Mouse (Mus musculus) liver, embryonic 14.5 days (tissue): ENCODE results near the gene Klk12. TPM values are rescaled to one million over a fixed set of nuclear protein-coding genes. Genes with fewer than 3 reads are reported as not detected.

ENCODE experiments used
- ATAC-seq: fragments of 200-750 bp; cut with Nextera tagmentation; 2 replicates; pipeline ENCODE4 v1.8.0; 2017; ENCODE audit warnings: moderate number of reproducible peaks, mild to moderate bottlenecking, moderate library complexity; ENCODE audit not compliant: insufficient read depth
- DNase-seq, 3 experiments: peaks; one replicate each; pipeline ENCODE4 v3.0.0-alpha.2; 2012 to 2013; ENCODE audit warnings: low read depth in 3 of 3, low spot score in 3 of 3
- H3K27ac ChIP-seq: fragments of 300-500 bp; sonication (generic); 2 replicates; pipeline ENCODE4 v1.5.1; 2014; ENCODE audit warnings: moderate library complexity, mild to moderate bottlenecking, control low read depth, inconsistent platforms
- H3K27me3 ChIP-seq: fragments of 300-500 bp; sonication (generic); 2 replicates; pipeline ENCODE4 v1.6.1; 2014; ENCODE audit warnings: mild to moderate bottlenecking, low read length, moderate library complexity; ENCODE audit not compliant: control insufficient read depth, insufficient read depth
- H3K36me3 ChIP-seq: fragments of 300-500 bp; sonication (generic); replicated peaks from 2 replicates; pipeline ENCODE4 v1.6.1; 2014; ENCODE audit warnings: low read depth; ENCODE audit not compliant: control insufficient read depth, insufficient read depth
- H3K4me1 ChIP-seq, 2 experiments: fragments of 200-500 bp in 1 of 2; fragments of 300-500 bp in 1 of 2; sonication (generic) in 1 of 2; replicated peaks; 2 replicates each; pipeline ENCODE4 v1.6.1; 2012 to 2014; ENCODE audit warnings: antibody characterized with exemption in 1 of 2, inconsistent platforms in 1 of 2, low read length in 1 of 2; ENCODE audit not compliant: control insufficient read depth in 2 of 2, insufficient read depth in 2 of 2
- H3K4me2 ChIP-seq: fragments of 300-500 bp; sonication (generic); 2 replicates; pipeline ENCODE4 v1.6.1; 2014; ENCODE audit warnings: low read depth, mild to moderate bottlenecking, control low read depth, moderate library complexity
- H3K4me3 ChIP-seq, 2 experiments: fragments of 200-500 bp in 1 of 2; fragments of 300-500 bp in 1 of 2; sonication (generic) in 1 of 2; 2 replicates each; pipeline ENCODE4 v1.5.1; 2012 to 2014; ENCODE audit warnings: low read depth in 2 of 2, low read length in 2 of 2, mild to moderate bottlenecking in 2 of 2, control low read depth in 1 of 2, inconsistent platforms in 1 of 2, moderate library complexity in 1 of 2; ENCODE audit not compliant: insufficient read depth in 1 of 2
- H3K9ac ChIP-seq: fragments of 300-500 bp; sonication (generic); replicated peaks from 2 replicates; pipeline ENCODE4 v1.6.1; 2014; ENCODE audit warnings: mild to moderate bottlenecking, control low read depth, moderate library complexity
- H3K9me3 ChIP-seq: fragments of 300-500 bp; sonication (generic); 2 replicates; pipeline ENCODE4 v1.6.1; 2016; ENCODE audit warnings: low read length, mixed read lengths; ENCODE audit not compliant: control insufficient read depth
- CTCF ChIP-seq: IDR thresholded peaks from 2 replicates; pipeline ENCODE4 v1.5.1; 2016; ENCODE audit warnings: antibody characterized with exemption, low read depth, control low read depth
- EP300 ChIP-seq: IDR thresholded peaks from 2 replicates; pipeline ENCODE4 v1.6.1; 2016; ENCODE audit warnings: antibody characterized with exemption, low read depth
- WGBS: fragments of 180-500 bp; shearing (Covaris S2); extraction: QIAGEN DNeasy Blood & Tissue Kit; methylation state at CpG from one replicate; pipeline ENCODE4 v1.1.7; 2014; ENCODE audit not compliant: insufficient replicate concordance; 5-methylcytosine and 5-hydroxymethylcytosine counted together
- polyA plus RNA-seq, 2 experiments: library from polyadenylated mRNA; depleted of rRNA in 1 of 2; stranded (reverse) in 1 of 2; unstranded in 1 of 2; fragments of >200 nt; fragmentation: Nextera tagmentation in 1 of 2; extraction: Ambion mirVana in 1 of 2; gene quantifications; 2 replicates each; pipeline versions ENCODE4 v1.2.1 to v1.2.3; 2012 to 2014

The Klk12 gene
- polyA plus RNA-seq, 2 experiments, result not detected

DNA sequence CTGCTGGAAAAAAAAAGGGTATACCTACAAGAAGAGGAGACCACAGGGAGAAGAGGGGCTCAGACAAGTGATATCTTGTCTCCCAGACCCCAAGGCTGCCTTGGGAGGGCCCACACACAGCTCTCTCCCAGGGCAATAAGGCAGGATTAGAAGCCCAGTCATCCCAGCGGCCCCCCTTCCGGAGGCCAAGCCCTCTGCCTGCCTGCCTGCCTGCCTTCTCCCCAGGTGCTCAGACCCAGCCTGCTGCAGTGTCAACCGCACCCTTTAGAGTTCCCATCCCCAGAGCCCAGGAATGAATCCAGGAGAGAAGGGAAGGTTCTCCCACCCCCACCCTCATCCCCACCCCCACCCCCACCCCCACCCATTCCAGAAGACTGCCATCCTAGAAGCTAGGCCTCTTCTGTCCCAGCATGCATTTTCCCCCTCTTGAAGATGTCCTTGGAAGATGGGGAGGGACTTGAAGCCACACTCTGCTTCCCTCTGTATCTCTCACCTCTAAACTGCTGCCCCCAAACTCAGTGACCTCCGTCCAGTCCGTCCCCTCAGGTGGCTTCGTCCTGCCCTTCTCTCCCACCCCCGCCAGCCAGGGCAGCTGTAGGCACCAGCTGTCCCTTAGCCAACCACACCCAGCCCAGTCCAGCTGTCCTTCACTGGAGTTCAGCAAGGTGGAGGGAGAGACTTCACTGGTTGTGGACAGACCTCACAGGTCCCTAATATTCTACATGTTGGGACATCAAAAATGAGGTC is 6.8 kb downstream of the Klk12 start:
- H3K27ac ChIP-seq, result no peak overlapping the region

DNA sequence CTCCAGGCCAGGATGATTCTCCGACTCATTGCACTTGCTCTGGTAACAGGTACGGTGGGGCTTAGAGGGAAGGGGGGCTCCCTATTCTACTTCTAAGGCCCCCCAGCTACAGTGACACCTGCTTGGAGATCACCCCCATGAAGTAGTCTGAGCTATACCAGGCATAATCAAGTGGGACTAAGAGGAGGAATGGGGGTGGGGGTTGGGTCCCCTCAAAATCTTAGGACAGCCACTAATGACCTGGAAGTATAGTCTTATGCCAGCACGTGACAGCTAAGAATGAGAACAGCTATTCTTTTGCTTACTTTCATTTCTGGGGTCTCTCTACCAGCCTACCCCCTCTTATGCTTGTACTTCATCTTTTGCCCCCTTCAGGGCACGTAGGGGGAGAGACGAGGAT is 7.8 kb downstream of the Klk12 start:
- Histone ChIP-seq H3K4me2 (no peak overlapping the region), H3K27me3 (no peaks in the 10 kb centered on the region), H3K4me3 (no peak overlapping the region), H3K9ac (no peak overlapping the region), H3K9me3 (no peaks in the 10 kb centered on the region), H3K27ac (no peak overlapping the region), H3K4me1 (no peaks in the 10 kb centered on the region), H3K36me3 (no peaks in the 10 kb centered on the region)
- WGBS, result 68% methylated on average over 5 of the region's 5 CpGs
- TF ChIP-seq CTCF, result no peak
- TF ChIP-seq EP300, result no peak
- DNase-seq (no peak), ATAC-seq (no peak)

More for the DNA sequence above, 6.8 kb downstream of the Klk12 start:
- no peaks in the 10 kb centered on the region for H3K27me3 ChIP-seq
- H3K36me3 ChIP-seq, result no peaks in the 10 kb centered on the region
- TF ChIP-seq EP300 (no peak), CTCF (no peak)
- H3K9me3 ChIP-seq, result no peaks in the 10 kb centered on the region
- H3K4me1 ChIP-seq, result no peaks in the 10 kb centered on the region
- DNase-seq (no peak), ATAC-seq (no peak)
- WGBS, result 49% methylated on average over 7 of the region's 7 CpGs
- H3K4me2 ChIP-seq, result no peak overlapping the region
- H3K4me3 ChIP-seq, result no peak overlapping the region
- H3K9ac ChIP-seq, result no peak overlapping the region

- no peak overlapping the region for H3K4me2 ChIP-seq
- no peaks in the 10 kb centered on the region for H3K4me1 ChIP-seq
- no peaks in the 10 kb centered on the region for H3K9me3 ChIP-seq
- H3K36me3 ChIP-seq, result no peaks in the 10 kb centered on the region
- 58% methylated on average over 12 of the region's 12 CpGs for WGBS
- no peak overlapping the region for H3K27ac ChIP-seq
- no peak for ATAC-seq
- no peaks in the 10 kb centered on the region for H3K27me3 ChIP-seq
- no peak overlapping the region for H3K9ac ChIP-seq
- H3K4me3 ChIP-seq, result no peak overlapping the region
- no peak for DNase-seq
- TF ChIP-seq EP300 (no peak), CTCF (no peak)
Observed at GRCm38 (mm10) chr7:43777423-43777822, 8.7 kb downstream of the Klk12 start.

DNA sequence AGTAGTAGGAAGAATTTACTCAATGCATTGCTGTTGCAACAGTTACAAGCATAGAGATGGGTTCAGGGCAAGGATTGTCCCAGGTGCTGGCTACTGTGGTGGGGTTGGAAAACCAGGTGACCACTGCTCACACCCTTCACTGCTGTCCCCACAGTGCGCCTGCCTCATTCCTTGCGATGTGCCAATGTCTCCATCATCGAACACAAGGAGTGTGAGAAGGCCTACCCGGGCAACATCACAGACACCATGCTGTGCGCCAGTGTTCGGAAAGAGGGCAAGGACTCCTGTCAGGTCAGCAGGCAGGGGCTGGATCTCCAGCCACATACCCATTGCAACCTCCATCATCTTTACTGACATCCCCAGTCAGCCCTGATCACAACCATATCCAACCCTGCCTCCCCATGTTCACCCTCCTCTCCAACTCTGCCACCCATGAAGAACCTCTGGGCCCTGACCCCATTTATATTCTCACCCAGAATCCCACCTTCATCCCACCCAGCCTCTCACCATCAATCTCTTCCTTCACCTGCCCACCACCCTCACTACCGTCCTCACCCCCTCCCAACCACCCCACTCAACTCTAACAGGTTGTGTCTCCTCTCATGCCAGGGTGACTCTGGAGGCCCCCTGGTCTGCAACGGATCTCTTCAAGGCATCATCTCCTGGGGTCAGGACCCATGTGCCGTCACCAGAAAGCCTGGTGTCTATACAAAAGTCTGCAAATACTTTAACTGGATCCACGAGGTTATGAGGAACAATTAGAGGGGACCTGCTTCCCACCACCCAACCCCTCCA is 9.7 kb downstream of the Klk12 start:
- 64% methylated on average over 10 of the region's 10 CpGs for WGBS
- Histone ChIP-seq H3K4me3 (no peak overlapping the region), H3K9me3 (no peaks in the 10 kb centered on the region), H3K36me3 (no peaks in the 10 kb centered on the region), H3K4me1 (no peaks in the 10 kb centered on the region), H3K9ac (no peak overlapping the region), H3K4me2 (no peak overlapping the region), H3K27me3 (no peaks in the 10 kb centered on the region), H3K27ac (no peak overlapping the region)
- TF ChIP-seq CTCF (no peak), EP300 (no peak)
- ATAC-seq, result no peak
- DNase-seq, result no peak

DNA sequence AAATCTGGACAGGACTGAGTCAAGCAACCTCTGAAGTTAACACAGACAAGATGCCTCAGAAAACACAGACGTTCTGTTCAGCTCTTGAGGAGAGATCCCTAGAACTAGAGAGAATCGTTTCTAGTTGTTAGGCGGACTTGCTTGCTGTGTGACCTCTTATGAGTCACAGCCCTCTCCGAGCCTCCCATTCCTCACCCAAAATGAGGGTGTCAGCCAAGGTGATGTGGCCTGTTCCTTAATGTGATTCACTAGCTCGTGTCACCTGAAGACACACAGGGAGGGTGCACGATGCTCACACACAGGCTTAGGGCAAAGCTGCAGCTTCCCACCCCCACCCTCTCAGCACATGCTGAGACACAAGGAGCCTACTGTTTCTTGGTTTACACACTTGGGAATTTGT is 11.5 kb downstream of the Klk12 start:
- TF ChIP-seq EP300, result no peak
- TF ChIP-seq CTCF, result no peak
- no peaks in the 10 kb centered on the region for H3K9me3 ChIP-seq
- no peaks in the 10 kb centered on the region for H3K4me1 ChIP-seq
- DNase-seq (no peak), ATAC-seq (no peak)
- no peaks in the 10 kb centered on the region for H3K36me3 ChIP-seq
- no peaks in the 10 kb centered on the region for H3K27me3 ChIP-seq
- H3K27ac ChIP-seq, result no peak overlapping the region
- no peak overlapping the region for H3K4me3 ChIP-seq
- no peak overlapping the region for H3K9ac ChIP-seq
- no peak overlapping the region for H3K4me2 ChIP-seq
- WGBS, result 45% methylated on average over 6 of the region's 6 CpGs
